18 mouse cellular contexts compared by ENCODE assay signal in the genomic region with DNA sequence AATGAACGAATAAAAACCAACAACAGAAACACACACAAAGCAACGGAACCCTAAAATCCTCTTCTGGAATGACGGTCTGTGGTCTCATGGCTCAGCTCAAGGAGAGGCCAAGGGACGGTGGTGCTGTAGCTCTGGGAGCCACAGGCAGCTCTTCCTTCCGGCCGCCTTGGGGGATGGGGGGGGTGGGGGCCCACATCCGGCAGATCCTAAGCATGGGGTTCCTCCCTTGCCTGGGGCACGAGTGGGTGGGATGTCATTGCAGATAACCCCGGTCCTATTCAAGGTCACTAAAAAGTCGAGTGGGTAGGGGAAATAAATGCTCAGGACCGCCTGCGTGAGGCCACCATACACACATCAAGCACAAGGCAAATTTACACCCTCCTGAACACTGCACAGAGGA. TPM values are rescaled to one million over a fixed set of nuclear protein-coding genes. Genes with fewer than 3 reads are reported as not detected.
A peak's percentile ranks its signal among the peaks of the same experiment; 100 is the strongest.
DNase-seq lines count a peak whose midpoint lies in the region; ATAC-seq and TF ChIP-seq lines count a peak whose summit lies in the region.
"Had no signal": no experiment of that assay in that cellular context is flagged by ENCODE, and none has a peak within 500 bp of the region (broad histone marks: within the 10 kb centered on the region; RNA-seq: fewer than 3 reads in every experiment).

No protein-coding gene starts in this region.

- no peak overlapping the region for H3K9ac ChIP-seq in lung, postnatal 0 days (replicated peaks; ENCODE audit: low read depth)
- H3K9ac ChIP-seq in liver, embryonic 13.5 days, result no peak overlapping the region
- H3K9ac ChIP-seq: embryonic facial prominence, embryonic 12.5 days; liver, embryonic 14.5 days had no signal

- H3K36me3 ChIP-seq in lung, postnatal 0 days (ENCODE audit: insufficient read depth, low read length), result no peaks in the 10 kb centered on the region
- H3K36me3 ChIP-seq in liver, embryonic 13.5 days, result no peaks in the 10 kb centered on the region
- H3K36me3 ChIP-seq: embryonic facial prominence, embryonic 12.5 days had no signal

- TF ChIP-seq CTCF in lung, postnatal 0 days (IDR thresholded peaks at IDR 0.05), result no peak
- no peak for TF ChIP-seq CTCF in left cerebral cortex, adult 2 months (IDR thresholded peaks at IDR 0.05)

- ATAC-seq in lung, postnatal 0 days, result 0 out of 2 replicates have a peak, but pooled peaks have one; percentile 30
- ATAC-seq in activated CD4-positive, CD25-positive, alpha-beta regulatory T cell, adult 4 months, result peak; percentile 82
- ATAC-seq in liver, embryonic 13.5 days (ENCODE audit: low read depth), result no peak
- ATAC-seq: forebrain, embryonic 14.5 days had no signal

- no peaks in the 10 kb centered on the region for H3K9me3 ChIP-seq in lung, postnatal 0 days (ENCODE audit: low read length)
- H3K9me3 ChIP-seq in liver, embryonic 13.5 days (replicated peaks), result no peaks in the 10 kb centered on the region
- H3K9me3 ChIP-seq: embryonic facial prominence, embryonic 12.5 days had no signal

- no peak for DNase-seq in lung, postnatal 0 days (ENCODE audit: low spot score)
- DNase-seq in lung, postnatal 10 days, result no peak
- no peak for DNase-seq in liver, embryonic 13.5 days
- peak; percentile 47 for DNase-seq in thymus, postnatal 25 days
- no peak for DNase-seq in left cerebral cortex, adult 2 months (ENCODE audit: extremely low spot score in 1 of 2, low spot score in 2 of 2)
- DNase-seq in ovary, postnatal 14 days (ENCODE audit: low spot score), result no peak
- DNase-seq in layer of hippocampus, postnatal 36 days, result no peak
- DNase-seq: adrenal gland, postnatal 10 days; cerebellum, adult 11 months; gastrocnemius, postnatal 36 days; heart, postnatal 36 days had no signal

- H3K27me3 ChIP-seq in lung, postnatal 0 days (replicated peaks; ENCODE audit: insufficient read depth, low read length), result no peaks in the 10 kb centered on the region
- peaks cover 5% of the 10 kb centered on the region; the same call in 1 of the 2 replicates for H3K27me3 ChIP-seq in liver, embryonic 13.5 days
- H3K27me3 ChIP-seq: embryonic facial prominence, embryonic 12.5 days had no signal

- no peak for TF ChIP-seq EP300 in lung, postnatal 0 days (IDR thresholded peaks at IDR 0.05)

- 35% methylated on average over 12 of the region's 12 CpGs for WGBS in lung, postnatal 0 days
- 13% methylated on average over 12 of the region's 12 CpGs for WGBS in liver, embryonic 13.5 days (ENCODE audit: insufficient replicate concordance)

- H3K4me3 ChIP-seq in lung, postnatal 0 days (ENCODE audit: low read depth, low read length), result no peak overlapping the region
- H3K4me3 ChIP-seq in liver, embryonic 13.5 days (replicated peaks), result no peak overlapping the region
- H3K4me3 ChIP-seq in left cerebral cortex, adult 2 months, result no peak overlapping the region
- H3K4me3 ChIP-seq: embryonic facial prominence, embryonic 12.5 days had no signal

- H3K4me2 ChIP-seq in lung, postnatal 0 days (replicated peaks; ENCODE audit: low read depth, low read length), result no peak overlapping the region
- no peak overlapping the region for H3K4me2 ChIP-seq in liver, embryonic 13.5 days
- H3K4me2 ChIP-seq: embryonic facial prominence, embryonic 12.5 days had no signal

- H3K4me1 ChIP-seq in lung, postnatal 0 days (ENCODE audit: insufficient read depth, low read depth, low read length), result peaks cover 4% of the 10 kb centered on the region; the same call in 1 of the 2 replicates
- H3K4me1 ChIP-seq in liver, embryonic 13.5 days (replicated peaks), result peaks cover 70% of the 10 kb centered on the region

- no peak overlapping the region for H3K27ac ChIP-seq in lung, postnatal 0 days (ENCODE audit: low read length)
- peak overlapping the region; percentile 72 for H3K27ac ChIP-seq in liver, embryonic 13.5 days
- H3K27ac ChIP-seq in left cerebral cortex, adult 2 months, result no peak overlapping the region
- H3K27ac ChIP-seq: embryonic facial prominence, embryonic 12.5 days had no signal

- intact Hi-C loops in left cerebral cortex, adult 2 months (cut with DNase I), result no loop called here

RNA-seq across cellular contexts. Expression of gene Trim71, which starts 17.4 kb away (rescaled TPM):
- 0.30 and 0.32 TPM in 2 replicates for polyA plus RNA-seq in lung, postnatal 0 days (2015; fragmentation: Nextera tagmentation; extraction: Ambion mirVana)
- under 1 TPM in 1 of 2 experiments, not detected in 1; 0.07 TPM for polyA plus RNA-seq in activated CD4-positive, CD25-positive, alpha-beta regulatory T cell, adult 4 months (2017; shearing (Covaris generic))
- 1.4 and 1.6 TPM in 2 replicates for polyA plus RNA-seq in liver, embryonic 13.5 days (2015; fragmentation: Nextera tagmentation; extraction: Ambion mirVana)
- under 1 TPM; 0.72 to 0.84 TPM for total RNA-seq in left cerebral cortex, adult 2 months (2021)
- total RNA-seq in layer of hippocampus, postnatal 36 days (2021), result 1 to 10 TPM; 1.1 to 1.5 TPM
- total RNA-seq: gastrocnemius, postnatal 36 days; heart, postnatal 36 days; monocyte, adult 5-6 weeks had no signal
- polyA plus RNA-seq: small intestine, adult 2 months had no signal

RNA-seq across cellular contexts. Expression of gene C130032M10Rik, which starts 31.3 kb away (rescaled TPM):
- 0.33 TPM in 1 of 2 replicates, not detected in the other for polyA plus RNA-seq in lung, postnatal 0 days (2015; fragmentation: Nextera tagmentation; extraction: Ambion mirVana)
- polyA plus RNA-seq in activated CD4-positive, CD25-positive, alpha-beta regulatory T cell, adult 4 months (2017; shearing (Covaris generic)), result not detected
- polyA plus RNA-seq in liver, embryonic 13.5 days (2015; fragmentation: Nextera tagmentation; extraction: Ambion mirVana), result not detected in 2 replicates
- not detected for total RNA-seq in left cerebral cortex, adult 2 months (2021)
- total RNA-seq in layer of hippocampus, postnatal 36 days (2021), result not detected
- total RNA-seq: adrenal gland, postnatal 10 days; gastrocnemius, postnatal 36 days; heart, postnatal 36 days; left cerebral cortex, adult 18-20 months; monocyte, adult 5-6 weeks had no signal
- polyA plus RNA-seq: forebrain, embryonic 14.5 days; liver, embryonic 14.5 days; small intestine, adult 2 months had no signal

RNA-seq across cellular contexts. Expression of gene Ccr4, which starts 42.0 kb away (rescaled TPM):
- not detected in 2 replicates for polyA plus RNA-seq in lung, postnatal 0 days (2015; fragmentation: Nextera tagmentation; extraction: Ambion mirVana)
- 10 to 100 TPM; 33.0 to 42.8 TPM for polyA plus RNA-seq in activated CD4-positive, CD25-positive, alpha-beta regulatory T cell, adult 4 months (2017; shearing (Covaris generic))
- not detected in 2 replicates for polyA plus RNA-seq in liver, embryonic 13.5 days (2015; fragmentation: Nextera tagmentation; extraction: Ambion mirVana)
- not detected for total RNA-seq in left cerebral cortex, adult 2 months (2021)
- not detected for total RNA-seq in layer of hippocampus, postnatal 36 days (2021)
- total RNA-seq: gastrocnemius, postnatal 36 days; heart, postnatal 36 days; left cerebral cortex, adult 18-20 months had no signal
- polyA plus RNA-seq: embryonic facial prominence, embryonic 12.5 days; forebrain, embryonic 14.5 days; liver, embryonic 14.5 days had no signal

Comparison
In these comparisons a context has a peak if more than half of its experiments do, and no peak if none do; other contexts are left out.
1. RNA of gene Ccr4, which starts 42.0 kb away (polyA plus RNA-seq): 33.0 to 42.8 TPM in activated CD4-positive, CD25-positive, alpha-beta regulatory T cell, adult 4 months; not detected in lung, postnatal 0 days and not detected in liver, embryonic 13.5 days; every median in the first group is over 10 times any median in the second.